In the genomic region with DNA sequence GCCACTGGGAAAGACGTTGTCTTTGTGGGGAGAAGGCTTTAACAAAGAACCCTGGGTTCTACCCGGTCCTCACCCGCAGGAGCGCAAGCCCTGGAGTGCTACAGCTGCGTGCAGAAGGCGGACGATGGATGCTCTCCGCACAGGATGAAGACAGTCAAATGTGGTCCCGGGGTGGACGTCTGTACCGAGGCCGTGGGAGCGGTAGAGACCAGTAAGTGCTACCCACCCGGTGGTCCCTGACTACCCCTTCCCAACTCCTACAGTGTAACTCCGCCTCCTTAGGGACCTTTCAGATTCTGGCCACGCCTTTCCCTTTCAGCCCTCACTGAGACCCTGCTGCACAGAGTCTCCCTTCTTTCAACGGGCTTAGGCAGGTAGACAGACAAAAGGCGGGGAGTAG, we compare ENCODE assay signal across 11 mouse cellular contexts. TPM values are rescaled to one million over a fixed set of nuclear protein-coding genes. Genes with fewer than 3 reads are reported as not detected.
DNase-seq lines count a peak whose midpoint lies in the region; ATAC-seq lines count a peak whose summit lies in the region.
"Had no signal": no experiment of that assay in that cellular context is flagged by ENCODE, and none has a peak within 500 bp of the region (broad histone marks: within the 10 kb centered on the region; RNA-seq: fewer than 3 reads in every experiment).

No protein-coding gene starts in this region.

- peak overlapping the region; percentile 11; the same call in 1 of the 2 replicates for H3K4me3 ChIP-seq in kidney, embryonic 16.5 days (ENCODE audit: low read length)
- peak overlapping the region; percentile 0; the same call in 1 of the 2 replicates for H3K4me3 ChIP-seq in hindbrain, embryonic 11.5 days (ENCODE audit: low read depth, low read length)
- H3K4me3 ChIP-seq in liver, embryonic 13.5 days (replicated peaks) = no peak overlapping the region
- H3K4me3 ChIP-seq in stomach, embryonic 16.5 days (replicated peaks; ENCODE audit: low read length) = peak overlapping the region; percentile 48

- peak overlapping the region; percentile 23 for H3K4me2 ChIP-seq in kidney, embryonic 16.5 days (replicated peaks; ENCODE audit: low read depth, low read length)
- peak overlapping the region; percentile 24; the same call in 1 of the 2 replicates for H3K4me2 ChIP-seq in hindbrain, embryonic 11.5 days (replicated peaks; ENCODE audit: low read depth, low read length)
- H3K4me2 ChIP-seq in liver, embryonic 13.5 days = no peak overlapping the region
- peak overlapping the region; percentile 94 for H3K4me2 ChIP-seq in stomach, embryonic 16.5 days (ENCODE audit: low read depth, low read length)

- H3K9ac ChIP-seq in kidney, embryonic 16.5 days (replicated peaks; ENCODE audit: low read length) = peak overlapping the region; percentile 31; the same call in 1 of the 2 replicates
- H3K9ac ChIP-seq in hindbrain, embryonic 11.5 days (ENCODE audit: low read depth, low read length) = no peak overlapping the region
- no peak overlapping the region for H3K9ac ChIP-seq in liver, embryonic 13.5 days
- H3K9ac ChIP-seq in stomach, embryonic 16.5 days (ENCODE audit: low read length) = peak overlapping the region; percentile 63

- H3K27me3 ChIP-seq in kidney, embryonic 16.5 days (ENCODE audit: insufficient read depth, low read length) = peaks cover 57% of the 10 kb centered on the region
- H3K27me3 ChIP-seq in hindbrain, embryonic 11.5 days (ENCODE audit: control insufficient read depth, insufficient read depth, low read length) = peaks cover 48% of the 10 kb centered on the region
- H3K27me3 ChIP-seq in liver, embryonic 13.5 days = peaks cover 59% of the 10 kb centered on the region
- peaks cover 47% of the 10 kb centered on the region for H3K27me3 ChIP-seq in stomach, embryonic 16.5 days (ENCODE audit: control insufficient read depth, insufficient read depth, low read length)

- H3K9me3 ChIP-seq in kidney, embryonic 16.5 days (ENCODE audit: low read length) = no peaks in the 10 kb centered on the region
- no peaks in the 10 kb centered on the region for H3K9me3 ChIP-seq in hindbrain, embryonic 11.5 days (ENCODE audit: control insufficient read depth, low read length)
- no peaks in the 10 kb centered on the region for H3K9me3 ChIP-seq in liver, embryonic 13.5 days (replicated peaks)
- no peaks in the 10 kb centered on the region for H3K9me3 ChIP-seq in stomach, embryonic 16.5 days (replicated peaks; ENCODE audit: control insufficient read depth, low read length)

- DNase-seq in kidney, adult 8-10 months = no peak
- peak; percentile 45 for DNase-seq in hindbrain, embryonic 11.5 days (ENCODE audit: low spot score)
- DNase-seq in liver, embryonic 13.5 days = no peak
- DNase-seq in right cerebral cortex, postnatal 36 days (ENCODE audit: low spot score in 2 of 2) = no peak
- DNase-seq in right cerebral cortex, postnatal 25 days = no peak
- DNase-seq: cerebellum, adult 8-10 months had no signal

- WGBS in kidney, embryonic 16.5 days = 2% methylated on average over 18 of the region's 18 CpGs
- 2% methylated on average over 18 of the region's 18 CpGs for whole genome bisulfite sequencing in hindbrain, embryonic 11.5 days
- WGBS in liver, embryonic 13.5 days (ENCODE audit: insufficient replicate concordance) = 9% methylated on average over 18 of the region's 18 CpGs
- 3% methylated on average over 18 of the region's 18 CpGs for WGBS in stomach, embryonic 16.5 days

- ATAC-seq in kidney, embryonic 16.5 days (ENCODE audit: low FRiP score, low TSS enrichment) = peak; percentile 20; the same call in 1 of the 2 replicates
- ATAC-seq in hindbrain, embryonic 11.5 days (ENCODE audit: low FRiP score) = peak; percentile 53; the same call in 1 of the 2 replicates
- ATAC-seq in liver, embryonic 13.5 days (ENCODE audit: low read depth) = 0 out of 2 replicates have a peak, but pooled peaks have one; percentile 4
- no peak for ATAC-seq in stomach, embryonic 16.5 days (ENCODE audit: insufficient read depth, low FRiP score)
- no peak for ATAC-seq in erythroblast, adult 5-6 weeks (replicated peaks; ENCODE audit: low FRiP score, poor library complexity, severe bottlenecking)

- no peaks in the 10 kb centered on the region for H3K36me3 ChIP-seq in kidney, embryonic 16.5 days (ENCODE audit: insufficient read depth, low read length)
- no peaks in the 10 kb centered on the region for H3K36me3 ChIP-seq in hindbrain, embryonic 11.5 days (ENCODE audit: control insufficient read depth, insufficient read depth, low read length)
- H3K36me3 ChIP-seq in liver, embryonic 13.5 days = no peaks in the 10 kb centered on the region
- no peaks in the 10 kb centered on the region for H3K36me3 ChIP-seq in stomach, embryonic 16.5 days (ENCODE audit: control insufficient read depth, insufficient read depth, low read length)

- H3K4me1 ChIP-seq in kidney, embryonic 16.5 days (ENCODE audit: insufficient read depth, low read length) = peaks cover 10% of the 10 kb centered on the region; the same call in 1 of the 2 replicates
- H3K4me1 ChIP-seq in hindbrain, embryonic 11.5 days (replicated peaks; ENCODE audit: control insufficient read depth, insufficient read depth, low read length) = peaks cover 11% of the 10 kb centered on the region; the same call in 1 of the 2 replicates
- peaks cover 12% of the 10 kb centered on the region for H3K4me1 ChIP-seq in liver, embryonic 13.5 days (replicated peaks)
- H3K4me1 ChIP-seq in stomach, embryonic 16.5 days (ENCODE audit: control insufficient read depth, insufficient read depth, low read length) = peaks cover 8% of the 10 kb centered on the region

- no peak overlapping the region for H3K27ac ChIP-seq in kidney, embryonic 16.5 days (ENCODE audit: low read length)
- no peak overlapping the region for H3K27ac ChIP-seq in hindbrain, embryonic 11.5 days (ENCODE audit: low read depth, low read length)
- H3K27ac ChIP-seq in liver, embryonic 13.5 days = no peak overlapping the region
- no peak overlapping the region; the same call in 1 of the 2 replicates for H3K27ac ChIP-seq in stomach, embryonic 16.5 days (ENCODE audit: low read length)

RNA-seq across cellular contexts. Expression of a gene that starts 0.7 kb away (rescaled TPM):
- polyA plus RNA-seq in kidney, embryonic 16.5 days (2015; fragmentation: Nextera tagmentation; extraction: Ambion mirVana) = 0.75 and 1.0 TPM in 2 replicates
- polyA plus RNA-seq in hindbrain, embryonic 11.5 days (2014; fragmentation: Nextera tagmentation; extraction: Ambion mirVana) = 0.73 and 1.6 TPM in 2 replicates
- not detected in 2 replicates for polyA plus RNA-seq in liver, embryonic 13.5 days (2015; fragmentation: Nextera tagmentation; extraction: Ambion mirVana)
- 95.4 and 131 TPM in 2 replicates for polyA plus RNA-seq in stomach, embryonic 16.5 days (2015; fragmentation: Nextera tagmentation; extraction: Ambion mirVana)
- not detected in 2 replicates for total RNA-seq in erythroblast, adult 5-6 weeks (2015; ENCODE audit: low replicate concordance)
- not detected in 2 replicates for total RNA-seq in erythroblast, adult 5-6 weeks (2017; ENCODE audit: low replicate concordance)
- total RNA-seq: hematopoietic stem cell, adult 5-6 weeks; megakaryocyte-erythroid progenitor cell, adult 5-6 weeks had no signal

RNA-seq across cellular contexts. Expression of a gene that starts 26.5 kb away (rescaled TPM):
- 0.14 and 0.22 TPM in 2 replicates for polyA plus RNA-seq in kidney, embryonic 16.5 days (2015; fragmentation: Nextera tagmentation; extraction: Ambion mirVana)
- 0.09 TPM in 1 of 2 replicates, not detected in the other for polyA plus RNA-seq in hindbrain, embryonic 11.5 days (2014; fragmentation: Nextera tagmentation; extraction: Ambion mirVana)
- 0.08 and 0.09 TPM in 2 replicates for polyA plus RNA-seq in liver, embryonic 13.5 days (2015; fragmentation: Nextera tagmentation; extraction: Ambion mirVana)
- polyA plus RNA-seq in stomach, embryonic 16.5 days (2015; fragmentation: Nextera tagmentation; extraction: Ambion mirVana) = 0.70 and 0.72 TPM in 2 replicates
- 0.84 TPM in 1 of 2 replicates, not detected in the other for total RNA-seq in erythroblast, adult 5-6 weeks (2015; ENCODE audit: low replicate concordance)
- total RNA-seq in erythroblast, adult 5-6 weeks (2017; ENCODE audit: low replicate concordance) = 0.85 and 3.2 TPM in 2 replicates

RNA-seq across cellular contexts. Expression of a gene that starts 39.4 kb away (rescaled TPM):
- 0.20 TPM in 1 of 2 replicates, not detected in the other for polyA plus RNA-seq in kidney, embryonic 16.5 days (2015; fragmentation: Nextera tagmentation; extraction: Ambion mirVana)
- polyA plus RNA-seq in hindbrain, embryonic 11.5 days (2014; fragmentation: Nextera tagmentation; extraction: Ambion mirVana) = not detected in 2 replicates
- polyA plus RNA-seq in liver, embryonic 13.5 days (2015; fragmentation: Nextera tagmentation; extraction: Ambion mirVana) = not detected in 2 replicates
- polyA plus RNA-seq in stomach, embryonic 16.5 days (2015; fragmentation: Nextera tagmentation; extraction: Ambion mirVana) = not detected in 2 replicates
- not detected in 2 replicates for total RNA-seq in erythroblast, adult 5-6 weeks (2015; ENCODE audit: low replicate concordance)
- not detected in 2 replicates for total RNA-seq in erythroblast, adult 5-6 weeks (2017; ENCODE audit: low replicate concordance)
- total RNA-seq: hematopoietic stem cell, adult 5-6 weeks; megakaryocyte-erythroid progenitor cell, adult 5-6 weeks had no signal

RNA-seq across cellular contexts. Expression of a gene that starts 49.6 kb away (rescaled TPM):
- 3.8 and 3.9 TPM in 2 replicates for polyA plus RNA-seq in kidney, embryonic 16.5 days (2015; fragmentation: Nextera tagmentation; extraction: Ambion mirVana)
- polyA plus RNA-seq in hindbrain, embryonic 11.5 days (2014; fragmentation: Nextera tagmentation; extraction: Ambion mirVana) = 0.93 and 1.2 TPM in 2 replicates
- polyA plus RNA-seq in liver, embryonic 13.5 days (2015; fragmentation: Nextera tagmentation; extraction: Ambion mirVana) = 0.31 and 0.34 TPM in 2 replicates
- polyA plus RNA-seq in stomach, embryonic 16.5 days (2015; fragmentation: Nextera tagmentation; extraction: Ambion mirVana) = 3.5 and 4.0 TPM in 2 replicates
- not detected in 2 replicates for total RNA-seq in erythroblast, adult 5-6 weeks (2015; ENCODE audit: low replicate concordance)
- total RNA-seq in erythroblast, adult 5-6 weeks (2017; ENCODE audit: low replicate concordance) = not detected in 2 replicates
- total RNA-seq: hematopoietic stem cell, adult 5-6 weeks; megakaryocyte-erythroid progenitor cell, adult 5-6 weeks had no signal

RNA-seq across cellular contexts. Expression of a gene that starts 49.7 kb away (rescaled TPM):
- 53.0 and 55.2 TPM in 2 replicates for polyA plus RNA-seq in kidney, embryonic 16.5 days (2015; fragmentation: Nextera tagmentation; extraction: Ambion mirVana)
- 19.8 and 20.6 TPM in 2 replicates for polyA plus RNA-seq in hindbrain, embryonic 11.5 days (2014; fragmentation: Nextera tagmentation; extraction: Ambion mirVana)
- 19.9 and 21.5 TPM in 2 replicates for polyA plus RNA-seq in liver, embryonic 13.5 days (2015; fragmentation: Nextera tagmentation; extraction: Ambion mirVana)
- polyA plus RNA-seq in stomach, embryonic 16.5 days (2015; fragmentation: Nextera tagmentation; extraction: Ambion mirVana) = 35.6 and 43.4 TPM in 2 replicates
- total RNA-seq in erythroblast, adult 5-6 weeks (2015; ENCODE audit: low replicate concordance) = 22.3 and 28.0 TPM in 2 replicates
- total RNA-seq in erythroblast, adult 5-6 weeks (2017; ENCODE audit: low replicate concordance) = 9.5 and 10.7 TPM in 2 replicates

Comparison
In these comparisons a context has a peak if more than half of its experiments do, and no peak if none do; other contexts are left out.
1. ATAC-seq: peak in kidney, embryonic 16.5 days (single experiment), hindbrain, embryonic 11.5 days (single experiment) and liver, embryonic 13.5 days (single experiment); none in stomach, embryonic 16.5 days (single experiment) and erythroblast, adult 5-6 weeks (single experiment).
2. H3K9ac ChIP-seq: peak in kidney, embryonic 16.5 days (single experiment) and stomach, embryonic 16.5 days (single experiment); none in hindbrain, embryonic 11.5 days (single experiment) and liver, embryonic 13.5 days (single experiment).
3. RNA of a gene that starts 0.7 kb away (polyA plus RNA-seq): 95.4 to 131 TPM in stomach, embryonic 16.5 days; 0.73 to 1.6 TPM in hindbrain, embryonic 11.5 days, 0.75 to 1.0 TPM in kidney, embryonic 16.5 days and not detected in liver, embryonic 13.5 days; every median in the first group is over 10 times any median in the second.